Mouse (Mus musculus) liver, embryonic 14.5 days (tissue): Measurements from ENCODE around the gene Atxn1. TPM values are rescaled to one million over a fixed set of nuclear protein-coding genes. Genes with fewer than 3 reads are reported as not detected.

Source experiments
- ATAC-seq: fragments of 200-750 bp; cut with Nextera tagmentation; 2 replicates; pipeline ENCODE4 v1.8.0; 2017; ENCODE audit warnings: moderate number of reproducible peaks, mild to moderate bottlenecking, moderate library complexity; ENCODE audit not compliant: insufficient read depth
- DNase-seq, 3 experiments: peaks; one replicate each; pipeline ENCODE4 v3.0.0-alpha.2; 2012 to 2013; ENCODE audit warnings: low read depth in 3 of 3, low spot score in 3 of 3
- H3K27ac ChIP-seq: fragments of 300-500 bp; sonication (generic); 2 replicates; pipeline ENCODE4 v1.5.1; 2014; ENCODE audit warnings: moderate library complexity, mild to moderate bottlenecking, control low read depth, inconsistent platforms
- H3K27me3 ChIP-seq: fragments of 300-500 bp; sonication (generic); 2 replicates; pipeline ENCODE4 v1.6.1; 2014; ENCODE audit warnings: mild to moderate bottlenecking, low read length, moderate library complexity; ENCODE audit not compliant: control insufficient read depth, insufficient read depth
- H3K36me3 ChIP-seq: fragments of 300-500 bp; sonication (generic); replicated peaks from 2 replicates; pipeline ENCODE4 v1.6.1; 2014; ENCODE audit warnings: low read depth; ENCODE audit not compliant: control insufficient read depth, insufficient read depth
- H3K4me1 ChIP-seq, 2 experiments: fragments of 200-500 bp in 1 of 2; fragments of 300-500 bp in 1 of 2; sonication (generic) in 1 of 2; replicated peaks; 2 replicates each; pipeline ENCODE4 v1.6.1; 2012 to 2014; ENCODE audit warnings: antibody characterized with exemption in 1 of 2, inconsistent platforms in 1 of 2, low read length in 1 of 2; ENCODE audit not compliant: control insufficient read depth in 2 of 2, insufficient read depth in 2 of 2
- H3K4me2 ChIP-seq: fragments of 300-500 bp; sonication (generic); 2 replicates; pipeline ENCODE4 v1.6.1; 2014; ENCODE audit warnings: low read depth, mild to moderate bottlenecking, control low read depth, moderate library complexity
- H3K4me3 ChIP-seq, 2 experiments: fragments of 200-500 bp in 1 of 2; fragments of 300-500 bp in 1 of 2; sonication (generic) in 1 of 2; 2 replicates each; pipeline ENCODE4 v1.5.1; 2012 to 2014; ENCODE audit warnings: low read depth in 2 of 2, low read length in 2 of 2, mild to moderate bottlenecking in 2 of 2, control low read depth in 1 of 2, inconsistent platforms in 1 of 2, moderate library complexity in 1 of 2; ENCODE audit not compliant: insufficient read depth in 1 of 2
- H3K9ac ChIP-seq: fragments of 300-500 bp; sonication (generic); replicated peaks from 2 replicates; pipeline ENCODE4 v1.6.1; 2014; ENCODE audit warnings: mild to moderate bottlenecking, control low read depth, moderate library complexity
- H3K9me3 ChIP-seq: fragments of 300-500 bp; sonication (generic); 2 replicates; pipeline ENCODE4 v1.6.1; 2016; ENCODE audit warnings: low read length, mixed read lengths; ENCODE audit not compliant: control insufficient read depth
- CTCF ChIP-seq: IDR thresholded peaks from 2 replicates; pipeline ENCODE4 v1.5.1; 2016; ENCODE audit warnings: antibody characterized with exemption, low read depth, control low read depth
- EP300 ChIP-seq: IDR thresholded peaks from 2 replicates; pipeline ENCODE4 v1.6.1; 2016; ENCODE audit warnings: antibody characterized with exemption, low read depth
- WGBS: fragments of 180-500 bp; shearing (Covaris S2); extraction: QIAGEN DNeasy Blood & Tissue Kit; methylation state at CpG from one replicate; pipeline ENCODE4 v1.1.7; 2014; ENCODE audit not compliant: insufficient replicate concordance; 5-methylcytosine and 5-hydroxymethylcytosine counted together
- polyA plus RNA-seq, 2 experiments: library from polyadenylated mRNA; depleted of rRNA in 1 of 2; stranded (reverse) in 1 of 2; unstranded in 1 of 2; fragments of >200 nt; fragmentation: Nextera tagmentation in 1 of 2; extraction: Ambion mirVana in 1 of 2; gene quantifications; 2 replicates each; pipeline versions ENCODE4 v1.2.1 to v1.2.3; 2012 to 2014

Gene Atxn1
- polyA plus RNA-seq, 2 experiments, result 1.0 to 1.2 TPM

DNA sequence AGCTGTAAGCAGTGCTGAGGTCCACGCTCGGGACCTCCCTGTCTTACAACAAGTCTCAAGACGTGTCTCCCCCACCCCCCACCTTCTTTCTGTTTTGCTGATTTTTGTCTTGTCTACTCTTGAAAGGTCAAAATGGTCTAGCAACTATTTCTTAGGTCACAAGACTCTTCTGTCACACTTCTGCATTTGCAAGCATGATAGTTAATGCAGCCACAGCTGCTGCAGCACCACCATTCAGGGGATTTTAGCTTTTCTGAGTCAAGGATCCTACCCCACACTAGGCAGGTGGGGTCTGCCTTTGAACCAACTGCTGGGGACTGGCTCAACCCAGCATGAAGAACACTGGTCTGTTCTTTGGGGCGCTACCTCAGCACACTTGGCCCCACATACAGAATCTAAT is 3.4 kb upstream of the Atxn1 start:
- TF ChIP-seq CTCF (no peak), EP300 (no peak)
- H3K27ac ChIP-seq, result no peak overlapping the region
- DNase-seq, result no peak
- no peaks in the 10 kb centered on the region; a peak in 2 of 4 replicates for H3K4me1 ChIP-seq
- 67% methylated on average over 4 of the region's 4 CpGs for WGBS
- H3K9me3 ChIP-seq, result no peaks in the 10 kb centered on the region
- no peaks in the 10 kb centered on the region for H3K27me3 ChIP-seq
- H3K4me3 ChIP-seq, result no peak overlapping the region
- no peak overlapping the region for H3K9ac ChIP-seq
- no peaks in the 10 kb centered on the region for H3K36me3 ChIP-seq
- H3K4me2 ChIP-seq, result no peak overlapping the region
- ATAC-seq, result no peak

DNA sequence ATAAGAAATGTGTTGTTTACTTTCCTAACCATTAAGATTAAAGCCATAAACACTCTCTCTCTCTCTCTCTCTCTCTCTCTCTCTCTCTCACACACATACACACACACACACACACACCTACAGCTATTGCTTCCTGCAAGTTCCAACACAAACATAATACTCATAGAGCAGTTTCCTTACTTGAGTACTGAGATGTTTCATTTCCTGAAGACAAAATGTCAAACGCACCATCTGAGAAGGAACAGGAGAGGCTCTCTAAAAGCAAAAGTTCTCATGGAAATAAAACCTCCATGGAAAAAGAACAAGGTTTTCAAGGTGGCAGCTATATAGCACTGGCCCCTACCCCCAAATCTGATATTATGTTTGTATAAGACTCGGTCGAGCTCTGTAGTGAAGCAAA is 2.6 kb upstream of the Atxn1 start:
- Histone ChIP-seq H3K4me3 (no peak overlapping the region), H3K9ac (no peak overlapping the region), H3K4me2 (no peak overlapping the region), H3K36me3 (no peaks in the 10 kb centered on the region), H3K9me3 (no peaks in the 10 kb centered on the region), H3K27me3 (no peaks in the 10 kb centered on the region), H3K4me1 (no peaks in the 10 kb centered on the region; a peak in 2 of 4 replicates), H3K27ac (no peak overlapping the region)
- no peak for TF ChIP-seq CTCF
- TF ChIP-seq EP300, result no peak
- no peak for ATAC-seq
- no peak for DNase-seq
- 46% methylated on average over 3 of the region's 3 CpGs for WGBS

DNA sequence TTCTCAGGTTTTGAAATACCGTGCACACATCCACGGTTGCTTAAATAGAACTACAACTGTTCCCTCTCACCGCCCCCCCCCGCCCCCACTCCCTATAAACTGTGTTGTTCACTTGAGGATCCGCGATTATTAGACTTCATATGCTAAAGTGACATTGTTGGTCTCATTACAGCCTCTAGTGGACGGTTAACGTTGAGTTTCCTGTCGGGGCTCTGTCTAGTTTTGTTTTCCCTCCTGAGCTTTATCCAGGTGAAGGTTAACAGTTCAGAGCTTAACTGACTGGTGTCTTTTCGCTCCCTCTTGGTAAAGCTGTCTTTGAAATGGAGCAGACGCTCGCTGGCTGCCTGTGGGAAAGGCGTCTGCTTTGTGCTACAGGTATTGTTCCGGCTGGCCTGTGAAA is 1.8 kb upstream of the Atxn1 start:
- Histone ChIP-seq H3K27ac (no peak overlapping the region), H3K9ac (no peak overlapping the region), H3K27me3 (no peaks in the 10 kb centered on the region), H3K4me2 (peak overlapping the region; percentile 97), H3K4me3 (peak overlapping the region; percentile 9 to 34; a peak in 3 of 4 replicates), H3K4me1 (peaks cover 0 to 5% of the 10 kb centered on the region in 2 experiments; a peak in 2 of 4 replicates), H3K9me3 (no peaks in the 10 kb centered on the region), H3K36me3 (no peaks in the 10 kb centered on the region)
- TF ChIP-seq CTCF, result peak; percentile 56
- no peak for TF ChIP-seq EP300
- peak in 1 of 3 experiments; percentile 42 for DNase-seq
- WGBS, result 9% methylated on average over 14 of the region's 14 CpGs
- ATAC-seq, result no peak

DNA sequence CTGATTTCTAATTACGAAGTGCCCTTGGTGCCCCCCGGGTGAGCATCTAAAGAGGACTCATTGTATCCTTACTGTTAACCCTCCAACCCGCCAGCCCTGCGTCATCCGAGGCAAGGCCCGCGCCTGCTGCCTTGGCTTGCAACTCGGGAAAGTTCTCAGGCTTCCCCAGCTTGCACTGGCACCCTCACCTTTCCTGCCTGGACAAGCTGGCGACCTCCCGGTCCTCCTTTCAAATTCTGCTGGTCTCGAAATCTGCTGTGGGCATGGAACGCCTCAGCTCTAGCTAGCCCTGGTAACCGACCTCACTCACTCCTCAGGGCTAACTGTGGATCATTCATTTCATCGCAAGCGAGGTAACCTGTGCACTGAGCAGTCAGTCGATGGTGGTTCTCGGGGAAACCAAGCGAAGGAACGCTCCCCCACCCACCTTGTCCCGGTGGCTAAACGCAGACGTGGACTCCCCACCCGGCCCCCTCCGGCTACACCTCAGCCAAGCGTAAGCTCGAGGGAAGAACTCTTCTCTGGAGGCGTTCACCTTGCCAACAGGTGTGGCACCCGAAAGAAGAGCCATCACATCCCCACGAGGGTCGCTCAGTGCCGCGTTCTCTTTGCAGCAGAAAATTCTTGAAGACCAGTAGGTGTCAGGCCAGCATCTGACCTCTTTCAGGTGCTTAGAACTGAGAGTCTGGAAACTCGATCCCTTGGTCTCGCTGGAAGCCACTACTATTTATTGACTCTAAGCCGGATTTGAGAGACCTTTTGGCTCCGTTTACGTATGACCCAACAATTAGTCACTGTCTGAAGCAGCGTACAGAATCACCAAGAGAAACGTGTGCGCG is 1.0 kb upstream of the Atxn1 start:
- Histone ChIP-seq H3K4me1 (peaks cover 0 to 5% of the 10 kb centered on the region in 2 experiments; a peak in 2 of 4 replicates), H3K9me3 (no peaks in the 10 kb centered on the region), H3K4me3 (peak overlapping the region; percentile 69 to 80), H3K9ac (peak overlapping the region; percentile 55), H3K4me2 (peak overlapping the region; percentile 97), H3K36me3 (no peaks in the 10 kb centered on the region), H3K27me3 (no peaks in the 10 kb centered on the region), H3K27ac (no peak overlapping the region)
- peak; percentile 8; the same call in 1 of the 2 replicates for ATAC-seq
- 0 out of 2 replicates have a peak, but pooled peaks have one; percentile 4 for TF ChIP-seq CTCF
- TF ChIP-seq EP300, result no peak
- DNase-seq, result no peak
- WGBS, result under 1% methylated on average over 41 of the region's 41 CpGs

DNA sequence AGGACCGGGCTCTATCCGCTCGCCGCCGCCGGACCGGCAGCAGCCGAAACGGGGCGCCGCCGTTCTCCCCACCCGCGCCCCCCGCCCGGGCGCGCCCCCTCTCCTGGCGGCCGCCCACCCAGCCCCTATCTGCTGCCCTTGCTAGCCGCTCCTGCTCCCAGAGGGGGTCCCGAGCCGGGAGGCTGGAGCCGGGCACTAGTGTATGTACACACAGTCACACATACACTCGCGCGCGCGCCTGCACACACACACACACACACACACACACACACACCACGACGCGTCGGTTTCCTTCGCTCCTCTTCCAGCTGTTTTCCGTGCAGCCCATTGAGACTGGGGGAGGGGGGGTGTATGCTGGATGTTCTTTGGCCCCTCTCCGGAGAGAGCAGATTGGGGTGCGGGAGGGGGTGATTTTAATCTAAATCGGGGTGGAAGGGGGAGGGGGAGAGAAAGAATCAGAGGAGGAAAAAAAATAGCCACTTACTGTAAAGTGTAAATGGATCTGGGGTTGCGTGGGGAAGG is 416 bp downstream of the Atxn1 start:
- peak overlapping the region; percentile 69 to 80 for H3K4me3 ChIP-seq
- peak overlapping the region; percentile 34 for H3K27ac ChIP-seq
- H3K4me2 ChIP-seq, result peak overlapping the region; percentile 97
- WGBS, result 0% methylated on average over 35 of the region's 39 CpGs
- TF ChIP-seq CTCF, result no peak
- TF ChIP-seq EP300, result no peak
- no peaks in the 10 kb centered on the region for H3K9me3 ChIP-seq
- DNase-seq (no peak), ATAC-seq (peak; percentile 24; the same call in 1 of the 2 replicates)
- peaks cover 0 to 5% of the 10 kb centered on the region in 2 experiments; a peak in 2 of 4 replicates for H3K4me1 ChIP-seq
- H3K9ac ChIP-seq, result peak overlapping the region; percentile 76
- no peaks in the 10 kb centered on the region for H3K27me3 ChIP-seq
- no peaks in the 10 kb centered on the region for H3K36me3 ChIP-seq
